Mouse (Mus musculus) intestine, embryonic 16.5 days (tissue): ENCODE results near the gene Entpd3. TPM values are rescaled to one million over a fixed set of nuclear protein-coding genes. Genes with fewer than 3 reads are reported as not detected.

Source experiments
- ATAC-seq: fragments of 200-750 bp; cut with Nextera tagmentation; 2 replicates; pipeline ENCODE4 v1.8.0; 2017; ENCODE audit warnings: moderate TSS enrichment, moderate library complexity
- H3K27ac ChIP-seq: fragments of 300-500 bp; sonication (generic); 2 replicates; pipeline ENCODE4 v1.5.1; 2014; ENCODE audit warnings: mild to moderate bottlenecking, low read length
- H3K27me3 ChIP-seq: fragments of 300-500 bp; sonication (generic); replicated peaks from 2 replicates; pipeline ENCODE4 v1.6.1; 2014; ENCODE audit warnings: low read length, control low read depth, mixed read lengths; ENCODE audit not compliant: control insufficient read depth, insufficient read depth
- H3K36me3 ChIP-seq: fragments of 300-500 bp; sonication (generic); 2 replicates; pipeline ENCODE4 v1.6.1; 2014; ENCODE audit warnings: low read length, control low read depth; ENCODE audit not compliant: control insufficient read depth, insufficient read depth
- H3K4me1 ChIP-seq: fragments of 300-500 bp; sonication (generic); 2 replicates; pipeline ENCODE4 v1.6.1; 2014; ENCODE audit warnings: low read length, control low read depth, mixed read lengths; ENCODE audit not compliant: control insufficient read depth, insufficient read depth
- H3K4me2 ChIP-seq: fragments of 300-500 bp; sonication (generic); 2 replicates; pipeline ENCODE4 v1.6.1; 2014; ENCODE audit warnings: low read depth, low read length, control low read depth
- H3K4me3 ChIP-seq: fragments of 300-500 bp; sonication (generic); 2 replicates; pipeline ENCODE4 v1.5.1; 2014; ENCODE audit warnings: mild to moderate bottlenecking, low read length
- H3K9ac ChIP-seq: fragments of 300-500 bp; sonication (generic); 2 replicates; pipeline ENCODE4 v1.6.1; 2014; ENCODE audit warnings: low read depth, low read length
- H3K9me3 ChIP-seq: fragments of 300-500 bp; sonication (generic); 2 replicates; pipeline ENCODE4 v1.6.1; 2016; ENCODE audit warnings: low read length, control low read depth; ENCODE audit not compliant: control insufficient read depth
- WGBS: fragments of 180-500 bp; shearing (Covaris S2); extraction: QIAGEN DNeasy Blood & Tissue Kit; methylation state at CpG from one replicate; pipeline ENCODE4 v1.1.7; 2014; 5-methylcytosine and 5-hydroxymethylcytosine counted together
- polyA plus RNA-seq: library from polyadenylated mRNA; unstranded; fragments of >200 nt; fragmentation: Nextera tagmentation; extraction: Ambion mirVana; gene quantifications from 2 replicates; pipeline ENCODE4 v1.2.1, GENCODE M21; 2015

Gene Entpd3
- 1.7 and 1.9 TPM in 2 replicates for polyA plus RNA-seq

GRCm38 (mm10) chr9:120539662-120540251 lies at the start of gene Entpd3:
Gene Entpd3 (plus strand): TSS chr9:120539818.
- Histone ChIP-seq H3K4me2 (peak within 1 kb of the TSS; percentile 81), H3K9ac (peak within 1 kb of the TSS; percentile 65), H3K4me1 (peaks cover 8% of the 10 kb centered on the region; the same call in 1 of the 2 replicates), H3K27me3 (peaks cover 10% of the 10 kb centered on the region; the same call in 1 of the 2 replicates), H3K9me3 (no peaks in the 10 kb centered on the region), H3K27ac (no peak within 1 kb of the TSS), H3K36me3 (no peaks in the 10 kb centered on the region), H3K4me3 (peak within 1 kb of the TSS; percentile 51)
- under 1% methylated on average over 28 of the region's 31 CpGs for WGBS
- peak; percentile 79 for ATAC-seq

- 87% methylated on average over 3 of the region's 3 CpGs for WGBS
- Histone ChIP-seq H3K4me1 (peaks cover 9% of the 10 kb centered on the region), H3K4me3 (peak overlapping the region; percentile 99), H3K9ac (no peak overlapping the region), H3K27me3 (no peaks in the 10 kb centered on the region), H3K4me2 (peak overlapping the region; percentile 82), H3K9me3 (no peaks in the 10 kb centered on the region), H3K36me3 (peaks cover 13% of the 10 kb centered on the region), H3K27ac (no peak overlapping the region)
- no peak for ATAC-seq
These were observed 48.1 kb upstream of the Entpd3 start for GRCm38 (mm10) chr9:120491509-120491908.

DNA sequence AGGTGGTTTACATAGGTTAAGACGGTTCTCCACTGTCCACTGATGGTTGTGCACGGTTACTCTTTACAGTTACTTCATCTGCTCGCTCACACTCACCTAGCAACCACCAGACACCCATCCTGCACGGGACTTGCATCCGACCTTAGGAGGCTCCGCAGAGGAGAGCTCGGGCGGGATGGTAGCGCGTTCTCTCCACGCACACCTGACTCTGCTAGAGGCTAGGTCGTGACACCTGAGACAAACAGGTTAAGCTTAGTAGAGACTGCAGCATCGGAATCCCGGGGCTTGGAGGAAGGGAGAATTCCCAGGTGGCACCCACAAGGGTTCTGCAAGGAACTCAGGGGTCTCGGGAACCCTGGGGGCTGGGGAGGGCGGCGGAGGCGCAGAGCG lies 47.6 kb upstream of the Entpd3 start, which contains the start of gene Eif1b:
Gene Eif1b (plus strand): TSS at position 223 of the 390 bp plus-strand sequence.
- WGBS, result 4% methylated on average over 19 of the region's 19 CpGs
- peak; percentile 53 for ATAC-seq

GRCm38 (mm10) chr9:120492400-120493351 lies 46.9 kb upstream of the Entpd3 start:
- 1% methylated on average over 88 of the region's 97 CpGs for WGBS
- ATAC-seq, result peak; percentile 87
- peaks cover 13% of the 10 kb centered on the region for H3K36me3 ChIP-seq
- H3K9me3 ChIP-seq, result no peaks in the 10 kb centered on the region
- H3K4me2 ChIP-seq, result peak overlapping the region; percentile 87
- H3K27me3 ChIP-seq, result no peaks in the 10 kb centered on the region
- peak overlapping the region; percentile 90 for H3K27ac ChIP-seq
- H3K4me3 ChIP-seq, result peak overlapping the region; percentile 99
- H3K4me1 ChIP-seq, result peaks cover 9% of the 10 kb centered on the region
- H3K9ac ChIP-seq, result peak overlapping the region; percentile 98

More for the DNA sequence above, 47.6 kb upstream of the Entpd3 start, which contains the start of gene Eif1b:
- peaks cover 9% of the 10 kb centered on the region for H3K4me1 ChIP-seq
- H3K4me3 ChIP-seq, result peak within 1 kb of the TSS; percentile 99
- no peaks in the 10 kb centered on the region for H3K27me3 ChIP-seq
- peak within 1 kb of the TSS; percentile 87 for H3K4me2 ChIP-seq
- peaks cover 13% of the 10 kb centered on the region for H3K36me3 ChIP-seq
- H3K9ac ChIP-seq, result peak within 1 kb of the TSS; percentile 98
- H3K9me3 ChIP-seq, result no peaks in the 10 kb centered on the region
- peak within 1 kb of the TSS; percentile 90 for H3K27ac ChIP-seq

DNA sequence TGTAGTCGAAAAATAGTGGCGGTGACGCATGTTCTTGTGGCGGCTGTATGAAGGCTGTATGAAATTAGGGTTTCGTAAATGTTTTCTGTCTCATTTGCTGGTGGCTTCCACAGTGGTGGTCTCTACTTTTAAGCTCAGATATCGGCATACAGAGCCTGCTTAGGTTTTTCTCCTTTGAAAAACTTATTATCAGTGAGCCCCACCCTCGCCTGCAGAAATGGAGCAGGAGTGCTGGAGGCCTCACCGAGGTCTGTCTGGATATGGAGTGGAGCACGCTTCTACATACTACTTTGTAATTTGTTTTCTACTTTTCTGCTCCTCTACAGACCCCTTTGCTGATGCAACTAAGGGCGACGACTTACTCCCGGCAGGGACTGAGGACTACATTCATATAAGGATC lies 45.8 kb upstream of the Entpd3 start:
- 71% methylated on average over 12 of the region's 12 CpGs for WGBS

GRCm38 (mm10) chr9:120496691-120497090 lies 42.9 kb upstream of the Entpd3 start:
- ATAC-seq, result peak; percentile 28; the same call in 1 of the 2 replicates
- Histone ChIP-seq H3K9me3 (no peaks in the 10 kb centered on the region), H3K4me1 (peaks cover 9% of the 10 kb centered on the region), H3K27ac (no peak overlapping the region), H3K27me3 (no peaks in the 10 kb centered on the region), H3K4me3 (no peak overlapping the region), H3K36me3 (peaks cover 13% of the 10 kb centered on the region), H3K9ac (no peak overlapping the region), H3K4me2 (no peak overlapping the region)
- 5% methylated on average over 3 of the region's 3 CpGs for WGBS

More for the DNA sequence above, 45.8 kb upstream of the Entpd3 start:
- Histone ChIP-seq H3K36me3 (peaks cover 13% of the 10 kb centered on the region), H3K27ac (no peak overlapping the region; the same call in 1 of the 2 replicates), H3K9me3 (no peaks in the 10 kb centered on the region), H3K4me1 (peaks cover 9% of the 10 kb centered on the region), H3K9ac (peak overlapping the region; percentile 98), H3K27me3 (no peaks in the 10 kb centered on the region), H3K4me2 (peak overlapping the region; percentile 87), H3K4me3 (peak overlapping the region; percentile 99)
- no peak for ATAC-seq

GRCm38 (mm10) chr9:120497983-120498382 lies 41.6 kb upstream of the Entpd3 start:
- no peaks in the 10 kb centered on the region for H3K27me3 ChIP-seq
- no peak overlapping the region for H3K9ac ChIP-seq
- no peaks in the 10 kb centered on the region for H3K9me3 ChIP-seq
- WGBS, result 84% methylated on average over 5 of the region's 5 CpGs
- H3K4me1 ChIP-seq, result peaks cover 9% of the 10 kb centered on the region
- H3K36me3 ChIP-seq, result peaks cover 13% of the 10 kb centered on the region
- no peak for ATAC-seq
- H3K27ac ChIP-seq, result no peak overlapping the region
- H3K4me3 ChIP-seq, result no peak overlapping the region
- no peak overlapping the region for H3K4me2 ChIP-seq

DNA sequence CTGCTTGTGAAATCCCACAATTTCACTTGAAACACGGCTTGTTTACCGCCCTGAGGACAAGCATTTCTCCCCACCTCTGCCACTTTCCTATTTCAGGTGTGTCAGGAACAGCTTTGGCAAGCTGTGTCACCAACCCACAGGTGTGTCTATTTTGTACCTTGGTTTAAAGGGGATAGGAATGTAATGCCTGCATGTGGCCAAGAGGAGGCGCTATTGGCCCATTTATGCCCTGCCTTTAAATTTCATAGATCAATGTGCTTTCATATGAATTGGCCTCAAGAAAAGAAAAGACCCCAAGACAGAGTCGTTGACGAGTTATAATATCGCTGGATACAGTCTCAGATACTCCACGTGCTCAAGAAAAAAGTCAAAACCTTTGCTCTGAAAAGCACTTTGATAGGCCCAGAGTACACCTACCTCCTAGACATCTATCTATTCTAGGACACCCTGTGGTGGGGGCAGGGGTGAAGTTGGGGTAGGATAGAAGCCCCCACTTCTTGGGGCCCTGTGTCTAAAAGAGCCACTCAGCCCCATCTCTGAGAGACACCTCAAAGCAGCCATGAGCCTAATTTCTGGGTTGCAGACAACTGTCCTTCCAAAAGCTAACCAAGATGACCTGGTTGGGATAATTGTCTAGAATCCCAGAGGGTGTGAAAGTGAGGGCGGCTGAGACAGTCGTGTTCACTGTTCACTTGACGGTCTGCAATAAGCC lies 38.3 kb upstream of the Entpd3 start:
- no peaks in the 10 kb centered on the region for H3K27me3 ChIP-seq
- 32% methylated on average over 10 of the region's 10 CpGs for WGBS
- no peak overlapping the region for H3K9ac ChIP-seq
- H3K4me1 ChIP-seq, result no peaks in the 10 kb centered on the region
- no peak overlapping the region for H3K4me2 ChIP-seq
- peaks cover under 1% of the 10 kb centered on the region; the same call in 1 of the 2 replicates for H3K9me3 ChIP-seq
- no peaks in the 10 kb centered on the region for H3K36me3 ChIP-seq
- 0 out of 2 replicates have a peak, but pooled peaks have one; percentile 3 for ATAC-seq
- no peak overlapping the region for H3K4me3 ChIP-seq
- H3K27ac ChIP-seq, result no peak overlapping the region
